Mouse (Mus musculus): Measurements from ENCODE around the gene Snn.

Snn gene

GRCm38 (mm10) chr16:11086856-11087588 lies 26.3 kb downstream of the Snn start:
- peak; percentile 39 to 62 for DNase-seq

- DNase-seq: no peak
Measured at GRCm38 (mm10) chr16:11090836-11091570, 30.3 kb downstream of the Snn start.

- peak; percentile 30 to 54 for DNase-seq
Measured at GRCm38 (mm10) chr16:11092061-11092460, 31.3 kb downstream of the Snn start.

- no peak for DNase-seq
Measured at GRCm38 (mm10) chr16:11092523-11092922, 31.8 kb downstream of the Snn start.

- no peak for DNase-seq
Measured at GRCm38 (mm10) chr16:11093717-11094386, 33.1 kb downstream of the Snn start.

GRCm38 (mm10) chr16:11097301-11097700 lies 36.6 kb downstream of the Snn start:
- DNase-seq: no peak

GRCm38 (mm10) chr16:11104905-11105304 lies 44.2 kb downstream of the Snn start:
- no peak for DNase-seq

- no peak for DNase-seq
Measured at GRCm38 (mm10) chr16:11109198-11109740, 48.5 kb downstream of the Snn start.

- no peak for DNase-seq
Measured at GRCm38 (mm10) chr16:11122625-11123024, 61.9 kb downstream of the Snn start.

GRCm38 (mm10) chr16:11124110-11124509 lies 63.4 kb downstream of the Snn start:
- no peak for DNase-seq

Data from kidney, adult 8-10 months (tissue).